Mouse (Mus musculus) E14TG2a.4 (cell line): Measurements from ENCODE around the gene Hspa8.

Experiments used
- CTCF ChIP-seq: conservative IDR thresholded peaks from 2 replicates; pipeline ENCODE4 v1.5.1; 2014; ENCODE audit warnings: low read length
- NANOG ChIP-seq: IDR thresholded peaks from 2 replicates; pipeline ENCODE4 v1.6.1; 2014; ENCODE audit warnings: borderline replicate concordance, low read length, mixed read lengths
- POU5F1 ChIP-seq: IDR thresholded peaks from 2 replicates; pipeline ENCODE4 v1.6.1; 2014; ENCODE audit warnings: low read length, borderline replicate concordance

DNA sequence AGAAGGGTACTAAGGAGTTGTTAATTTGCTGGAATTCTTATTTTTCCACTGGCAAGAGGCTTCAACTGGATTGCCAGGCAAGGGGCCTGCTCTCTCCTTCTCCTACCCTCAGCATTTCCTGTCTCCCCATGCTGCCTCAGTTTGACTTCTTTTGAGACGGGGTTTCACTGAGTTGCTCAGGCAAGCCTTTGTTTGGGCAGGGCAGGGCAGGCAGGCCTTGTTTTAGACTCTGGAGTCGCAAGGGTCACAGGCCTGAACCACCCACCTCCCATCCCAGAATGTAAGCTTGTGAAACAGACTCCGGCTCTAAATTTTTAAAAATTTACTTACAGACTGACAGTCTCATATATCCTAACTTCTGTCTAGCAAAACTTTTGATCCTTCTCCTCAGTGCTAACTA lies 1.7 kb upstream of the Hspa8 start:
- no peak for TF ChIP-seq CTCF
- no peak for TF ChIP-seq NANOG
- TF ChIP-seq POU5F1 = no peak
